ENCODE assay signal across 10 mouse cellular contexts in genomic region chr16:9768356-9768755, GRCm38 (mm10).
DNase-seq lines count a peak whose midpoint lies in the region; ATAC-seq lines count a peak whose summit lies in the region.
"Had no signal": no experiment of that assay in that cellular context is flagged by ENCODE, and none has a peak within 500 bp of the region (broad histone marks: within the 10 kb centered on the region; RNA-seq: fewer than 3 reads in every experiment).

No protein-coding gene starts in this region.

- no peaks in the 10 kb centered on the region for H3K36me3 ChIP-seq in forebrain, embryonic 14.5 days (ENCODE audit: control insufficient read depth, insufficient read depth, low read length)
- no peaks in the 10 kb centered on the region for H3K36me3 ChIP-seq in forebrain, embryonic 12.5 days (replicated peaks)
- H3K36me3 ChIP-seq in heart, embryonic 11.5 days (ENCODE audit: control insufficient read depth, insufficient read depth, low read length), result no peaks in the 10 kb centered on the region
- H3K36me3 ChIP-seq: embryonic facial prominence, embryonic 12.5 days; midbrain, embryonic 15.5 days had no signal

- no peak overlapping the region for H3K4me3 ChIP-seq in forebrain, embryonic 14.5 days (ENCODE audit: low read depth, low read length)
- H3K4me3 ChIP-seq in forebrain, embryonic 12.5 days (replicated peaks), result no peak overlapping the region
- H3K4me3 ChIP-seq in heart, embryonic 11.5 days (ENCODE audit: low read depth, low read length), result no peak overlapping the region
- H3K4me3 ChIP-seq: embryonic facial prominence, embryonic 12.5 days; midbrain, embryonic 15.5 days had no signal

- DNase-seq in forebrain, embryonic 14.5 days (ENCODE audit: low spot score), result peak; percentile 70
- peak; percentile 6 for DNase-seq in ES-CJ7 (ENCODE audit: low read depth, low spot score)
- peak; percentile 41 to 81 for DNase-seq in cerebellum, postnatal 4 days (ENCODE audit: low spot score in 2 of 2)
- peak; percentile 62 to 74 for DNase-seq in left cerebral cortex, adult 18-20 months (ENCODE audit: low spot score in 2 of 2)
- no peak for DNase-seq in c-Kit-positive CD71-positive TER-119-positive erythroid progenitor cells, embryonic 14.5 days (ENCODE audit: low spot score)
- no peak for DNase-seq in yolk sac, embryonic 10.5 days (ENCODE audit: low spot score)

- peak; percentile 81 for ATAC-seq in forebrain, embryonic 14.5 days
- no peak for ATAC-seq in forebrain, embryonic 12.5 days (ENCODE audit: low FRiP score)
- ATAC-seq in heart, embryonic 11.5 days (replicated peaks; ENCODE audit: insufficient number of reproducible peaks, low FRiP score, low TSS enrichment), result no peak
- ATAC-seq: midbrain, embryonic 15.5 days had no signal

- no peak overlapping the region for H3K9ac ChIP-seq in forebrain, embryonic 14.5 days (ENCODE audit: low read length)
- no peak overlapping the region for H3K9ac ChIP-seq in forebrain, embryonic 12.5 days
- no peak overlapping the region for H3K9ac ChIP-seq in heart, embryonic 11.5 days (ENCODE audit: low read depth, low read length)
- H3K9ac ChIP-seq: embryonic facial prominence, embryonic 12.5 days; midbrain, embryonic 15.5 days had no signal

- no peaks in the 10 kb centered on the region for H3K27me3 ChIP-seq in forebrain, embryonic 14.5 days (replicated peaks; ENCODE audit: control insufficient read depth, insufficient read depth, low read length)
- no peaks in the 10 kb centered on the region for H3K27me3 ChIP-seq in forebrain, embryonic 12.5 days
- H3K27me3 ChIP-seq in heart, embryonic 11.5 days (ENCODE audit: control insufficient read depth, insufficient read depth, low read length), result no peaks in the 10 kb centered on the region
- H3K27me3 ChIP-seq: embryonic facial prominence, embryonic 12.5 days; midbrain, embryonic 15.5 days had no signal

- H3K4me1 ChIP-seq in forebrain, embryonic 14.5 days (ENCODE audit: control insufficient read depth, insufficient read depth, low read length), result no peaks in the 10 kb centered on the region
- no peaks in the 10 kb centered on the region for H3K4me1 ChIP-seq in forebrain, embryonic 12.5 days
- no peaks in the 10 kb centered on the region for H3K4me1 ChIP-seq in heart, embryonic 11.5 days (ENCODE audit: control insufficient read depth, insufficient read depth, low read length)
- H3K4me1 ChIP-seq: embryonic facial prominence, embryonic 12.5 days; midbrain, embryonic 15.5 days had no signal

- H3K27ac ChIP-seq in forebrain, embryonic 14.5 days (ENCODE audit: low read depth, low read length), result no peak overlapping the region
- no peak overlapping the region for H3K27ac ChIP-seq in forebrain, embryonic 12.5 days
- H3K27ac ChIP-seq in heart, embryonic 11.5 days (ENCODE audit: low read depth, low read length), result no peak overlapping the region
- H3K27ac ChIP-seq: embryonic facial prominence, embryonic 12.5 days; midbrain, embryonic 15.5 days had no signal

- H3K9me3 ChIP-seq in forebrain, embryonic 14.5 days (replicated peaks; ENCODE audit: control insufficient read depth, low read length), result no peaks in the 10 kb centered on the region
- H3K9me3 ChIP-seq in forebrain, embryonic 12.5 days, result no peaks in the 10 kb centered on the region
- H3K9me3 ChIP-seq in heart, embryonic 11.5 days (replicated peaks; ENCODE audit: control insufficient read depth, low read length), result no peaks in the 10 kb centered on the region
- H3K9me3 ChIP-seq: embryonic facial prominence, embryonic 12.5 days; midbrain, embryonic 15.5 days had no signal

- WGBS in forebrain, embryonic 14.5 days, result 62% methylated on average over 5 of the region's 5 CpGs
- 84% methylated on average over 5 of the region's 5 CpGs for WGBS in forebrain, embryonic 12.5 days
- WGBS in heart, embryonic 11.5 days (ENCODE audit: insufficient replicate concordance), result 59% methylated on average over 5 of the region's 5 CpGs

- H3K4me2 ChIP-seq in forebrain, embryonic 14.5 days (ENCODE audit: low read length), result no peak overlapping the region
- no peak overlapping the region for H3K4me2 ChIP-seq in forebrain, embryonic 12.5 days
- H3K4me2 ChIP-seq in heart, embryonic 11.5 days, result no peak overlapping the region
- H3K4me2 ChIP-seq: embryonic facial prominence, embryonic 12.5 days; midbrain, embryonic 15.5 days had no signal

Comparison
In these comparisons a context has a peak if more than half of its experiments do, and no peak if none do; other contexts are left out.
1. DNase-seq: peak in forebrain, embryonic 14.5 days (single experiment), ES-CJ7 (single experiment), cerebellum, postnatal 4 days (2 of 2) and left cerebral cortex, adult 18-20 months (2 of 2); none in c-Kit-positive CD71-positive TER-119-positive erythroid progenitor cells, embryonic 14.5 days (single experiment) and yolk sac, embryonic 10.5 days (single experiment).